Mouse (Mus musculus) embryo, embryonic 11.5 days (tissue): Measurements from ENCODE around the gene Gnb1.
"Not testable (repeated sequence)": the region's sequence is repeated elsewhere in the genome, so short reads cannot be mapped to it uniquely, and the experiment has no call there.

ENCODE experiments used
- DNase-seq: peaks from one replicate; pipeline ENCODE4 v3.0.0-alpha.2; 2012; ENCODE audit warnings: low read depth, low spot score

Gene Gnb1

GRCm38 (mm10) chr4:155551073-155551472 lies 59.9 kb downstream of the Gnb1 start:
- DNase-seq: no peak

GRCm38 (mm10) chr4:155552917-155553532 lies 61.9 kb downstream of the Gnb1 start:
- no peak for DNase-seq

- DNase-seq: no peak
Measured at GRCm38 (mm10) chr4:155554880-155555279, 63.7 kb downstream of the Gnb1 start.

- DNase-seq: no peak
Measured at GRCm38 (mm10) chr4:155555464-155555863, 64.3 kb downstream of the Gnb1 start.

GRCm38 (mm10) chr4:155559454-155559853 lies 68.3 kb downstream of the Gnb1 start:
- no peak for DNase-seq

- DNase-seq: no peak
Measured at GRCm38 (mm10) chr4:155560932-155561331, 69.8 kb downstream of the Gnb1 start.

- no peak for DNase-seq
Measured at GRCm38 (mm10) chr4:155561661-155562442, 70.7 kb downstream of the Gnb1 start, which contains the start of gene Nadk. Gene Nadk, plus strand, starts transcription at chr4:155562378.

GRCm38 (mm10) chr4:155562725-155563399 lies 71.7 kb downstream of the Gnb1 start:
- DNase-seq: no peak

- DNase-seq: peak; percentile 96
Measured at GRCm38 (mm10) chr4:155563400-155564231, 72.5 kb downstream of the Gnb1 start.

- DNase-seq: no peak
Measured at GRCm38 (mm10) chr4:155564315-155565069, 73.3 kb downstream of the Gnb1 start.

- DNase-seq: no peak
Measured at GRCm38 (mm10) chr4:155566555-155566954, 75.4 kb downstream of the Gnb1 start.

GRCm38 (mm10) chr4:155568170-155568569 lies 77.0 kb downstream of the Gnb1 start:
- no peak for DNase-seq

- DNase-seq: no peak
Measured at GRCm38 (mm10) chr4:155568632-155569370, 77.6 kb downstream of the Gnb1 start.

- no peak for DNase-seq
Measured at GRCm38 (mm10) chr4:155569818-155570217, 78.7 kb downstream of the Gnb1 start.

GRCm38 (mm10) chr4:155570315-155570714 lies 79.2 kb downstream of the Gnb1 start:
- not testable (repeated sequence) for DNase-seq

- no peak for DNase-seq
Measured at GRCm38 (mm10) chr4:155571442-155571841, 80.3 kb downstream of the Gnb1 start.

GRCm38 (mm10) chr4:155573155-155573554 lies 82.0 kb downstream of the Gnb1 start:
- DNase-seq: no peak

- DNase-seq: no peak
Measured at GRCm38 (mm10) chr4:155573876-155574275, 82.7 kb downstream of the Gnb1 start.

GRCm38 (mm10) chr4:155574931-155575330 lies 83.8 kb downstream of the Gnb1 start:
- DNase-seq: no peak

GRCm38 (mm10) chr4:155575521-155575920 lies 84.4 kb downstream of the Gnb1 start:
- DNase-seq: no peak
